Mouse (Mus musculus) kidney, adult 11 months (tissue): ENCODE results near the gene Rsbn1.

Source experiments
- DNase-seq: peaks from one replicate; pipeline ENCODE4 v3.0.0; 2022

Rsbn1 gene

DNA sequence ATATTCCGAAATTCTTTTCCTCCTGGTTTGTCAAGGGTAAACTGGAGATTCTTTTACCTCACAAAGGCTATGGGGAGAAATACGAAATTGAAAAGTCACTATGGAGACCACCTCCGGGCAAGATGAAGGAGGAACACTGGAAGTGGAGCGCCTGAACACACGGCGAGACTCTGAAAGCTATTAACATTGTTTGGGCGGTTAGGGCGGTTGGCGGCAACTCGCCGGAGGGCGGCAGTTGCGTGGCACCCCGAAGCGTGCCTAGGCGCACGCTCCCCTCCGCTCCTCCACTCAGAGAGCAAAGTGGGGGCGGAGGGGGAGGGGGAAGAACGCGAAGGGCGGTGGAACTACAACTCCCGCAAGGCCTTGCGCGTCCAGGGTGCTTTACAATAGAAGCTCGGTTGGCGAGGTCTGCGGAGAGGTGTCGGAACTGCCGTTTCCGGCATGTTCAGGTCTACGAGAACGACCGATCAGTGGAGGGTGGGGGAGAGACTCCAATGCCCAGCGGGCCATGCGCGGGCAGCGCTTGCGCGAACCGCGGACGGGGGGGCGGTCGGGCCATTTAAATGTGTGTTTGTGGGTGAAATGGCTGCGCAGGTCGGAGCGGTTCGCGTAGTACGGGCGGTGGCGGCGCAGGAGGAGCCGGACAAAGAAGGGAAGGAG lies at the start of gene Rsbn1:
Rsbn1 (plus strand) TSS at position 111 of the 660 bp plus-strand sequence.
- peak; percentile 99 for DNase-seq

DNA sequence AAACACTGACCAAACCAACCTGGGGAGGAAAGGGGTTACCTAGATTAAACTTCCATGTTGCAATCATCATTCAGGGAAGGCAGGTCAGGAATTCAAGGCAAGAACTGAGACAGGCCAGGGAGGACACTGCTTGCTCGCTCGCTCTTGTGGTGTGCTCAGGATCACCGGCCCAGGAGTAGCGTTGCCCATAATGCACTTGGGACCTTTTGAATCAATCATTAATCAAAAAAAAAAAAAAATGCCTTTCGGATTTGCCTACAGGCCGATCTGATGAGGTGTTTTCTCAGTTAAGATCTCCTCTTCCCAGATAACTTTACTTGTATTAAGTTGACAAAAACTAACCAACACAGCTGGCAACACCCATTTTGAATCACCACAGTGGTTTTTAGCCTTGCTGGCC lies 49.7 kb upstream of the Rsbn1 start:
- DNase-seq: peak; percentile 21

DNA sequence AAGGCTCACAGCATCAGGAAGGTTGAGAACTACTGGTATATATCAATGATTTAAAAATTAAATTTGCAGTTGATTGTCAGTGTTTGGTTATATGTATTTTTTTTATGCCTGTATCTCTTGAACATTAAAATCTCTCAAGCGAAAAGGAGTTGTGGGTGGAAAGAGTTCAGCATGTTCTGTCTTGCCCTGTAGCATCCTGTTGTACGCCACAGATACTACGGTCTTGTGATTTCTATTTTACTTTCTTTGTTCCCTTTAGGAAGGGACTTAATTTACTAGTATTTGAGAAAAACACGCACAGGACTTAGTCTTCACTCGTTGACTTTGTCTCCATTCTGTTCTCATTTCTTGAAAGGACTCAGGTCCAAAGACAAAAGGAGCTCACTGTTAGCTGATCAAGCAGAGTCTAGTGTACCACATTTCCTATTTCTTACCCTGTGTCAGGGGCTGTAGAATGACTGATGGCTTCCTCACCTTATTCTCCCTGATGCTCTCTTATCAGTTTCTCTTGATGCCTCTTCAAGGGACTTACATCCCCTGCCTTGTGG lies 46.4 kb upstream of the Rsbn1 start:
- DNase-seq: no peak

DNA sequence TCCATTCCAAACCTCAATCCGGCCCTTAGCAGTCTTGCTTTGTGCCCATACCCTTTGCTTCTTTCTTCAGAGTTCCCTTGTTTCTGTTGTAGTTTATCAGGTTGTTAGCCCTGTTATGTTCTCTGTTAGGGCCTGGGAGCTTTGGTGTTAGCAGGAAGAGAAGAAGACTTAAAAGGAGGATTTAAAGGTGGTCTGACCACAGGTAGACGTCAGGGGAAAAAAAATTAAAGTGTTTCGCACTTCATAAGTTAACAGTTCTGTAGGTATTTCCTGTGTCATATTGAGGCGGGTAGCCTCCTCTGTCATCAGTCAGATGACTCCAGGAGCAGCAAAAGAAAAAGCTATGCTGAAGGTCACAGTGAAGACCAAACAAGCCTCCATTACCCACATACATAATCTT lies 45.9 kb upstream of the Rsbn1 start:
- no peak for DNase-seq

DNA sequence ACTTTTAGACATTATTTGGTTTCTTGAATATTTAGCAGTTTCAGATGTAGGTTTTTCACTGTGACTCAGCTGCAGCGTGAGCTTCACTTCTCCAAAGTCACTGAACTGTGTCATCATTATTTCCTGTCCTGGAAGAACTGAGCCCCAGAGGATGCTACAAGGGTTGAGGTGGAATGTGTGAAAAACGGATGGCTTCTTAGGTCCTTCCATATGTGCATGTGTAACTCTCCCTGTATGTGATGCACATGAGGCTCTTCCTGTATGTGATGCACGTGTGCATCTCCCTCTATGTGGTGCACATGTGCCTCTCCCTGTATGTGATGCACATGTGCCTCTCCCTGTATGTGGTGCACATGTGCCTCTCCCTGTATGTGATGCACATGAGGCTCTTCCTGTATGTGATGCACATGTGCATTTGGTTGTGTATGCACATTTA lies 41.2 kb upstream of the Rsbn1 start:
- DNase-seq: no peak

DNA sequence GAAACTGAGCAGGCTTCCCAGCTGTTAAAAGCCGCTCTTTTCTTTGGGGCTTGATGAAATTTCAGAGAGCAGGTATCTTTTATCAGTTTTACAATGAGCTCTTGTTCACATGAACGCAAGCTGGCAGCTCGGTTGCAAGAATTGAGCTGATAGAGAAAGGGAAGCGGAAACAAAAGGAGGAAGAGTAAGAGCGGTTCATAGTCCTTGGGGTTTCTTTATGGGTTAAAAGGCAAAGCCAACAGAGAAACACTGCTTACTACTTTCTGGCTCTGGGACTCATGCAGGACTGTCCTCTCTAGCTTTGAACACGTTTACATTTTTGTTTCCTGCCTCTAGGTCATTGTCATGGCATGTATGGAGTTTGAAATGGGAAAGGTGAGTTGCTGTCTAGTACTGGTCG lies 39.6 kb upstream of the Rsbn1 start:
- no peak for DNase-seq

DNA sequence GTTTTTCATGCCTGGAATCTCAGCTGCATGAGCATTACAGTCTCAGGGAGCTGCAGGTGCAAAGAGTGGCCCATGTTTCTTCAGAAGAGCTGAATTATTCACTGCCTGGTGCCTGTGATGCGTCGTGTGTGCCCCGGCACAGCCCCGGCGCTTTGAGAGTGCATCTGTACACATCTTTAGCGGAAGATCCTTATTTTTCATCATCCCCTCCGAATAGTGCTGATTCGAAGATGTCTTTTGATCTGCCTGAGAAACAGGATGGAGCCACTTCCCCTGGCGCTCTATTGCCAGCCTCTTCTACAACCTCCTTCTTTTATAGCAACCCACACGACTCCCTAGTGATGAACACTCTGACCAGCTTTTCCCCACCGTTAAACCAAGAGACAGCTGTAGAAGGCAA lies 28.0 kb upstream of the Rsbn1 start:
- no peak for DNase-seq

DNA sequence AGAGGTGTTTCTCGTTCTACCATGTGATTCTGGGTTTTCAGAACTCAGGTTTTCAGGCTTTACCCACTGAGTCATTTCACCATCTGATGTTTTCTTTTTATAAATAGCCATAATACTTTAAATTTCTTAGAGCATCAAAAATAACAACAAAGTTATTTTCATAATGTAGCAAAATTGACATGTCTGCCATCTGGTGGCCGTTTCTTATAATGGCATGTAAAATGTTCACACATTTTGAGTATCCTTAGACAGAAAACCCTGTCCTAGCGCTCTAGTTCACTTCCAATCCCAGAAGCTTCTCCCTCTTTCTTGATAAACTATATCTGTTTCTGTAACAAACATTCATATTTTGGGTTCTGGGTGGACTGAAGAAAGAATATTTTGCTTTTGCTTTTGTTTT lies 26.3 kb upstream of the Rsbn1 start:
- DNase-seq: no peak

DNA sequence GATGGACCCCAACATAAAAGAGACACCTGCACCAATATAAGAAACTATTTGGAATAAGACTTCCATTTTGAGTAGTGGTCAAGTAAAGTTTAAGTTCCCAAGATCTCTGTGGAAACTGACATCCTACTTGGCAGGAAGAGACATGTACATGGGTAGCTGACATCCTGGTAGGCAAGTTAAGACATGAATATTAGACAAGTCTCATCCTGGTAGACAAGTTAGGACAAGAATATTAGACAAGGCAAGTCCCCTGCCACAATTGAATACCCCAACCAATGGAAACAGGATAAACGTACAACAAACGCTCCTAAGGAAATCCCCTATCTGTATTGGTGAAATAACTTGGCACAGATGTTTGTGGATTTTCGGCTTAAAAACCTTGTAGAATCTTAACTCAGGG lies 20.5 kb upstream of the Rsbn1 start:
- no peak for DNase-seq

DNA sequence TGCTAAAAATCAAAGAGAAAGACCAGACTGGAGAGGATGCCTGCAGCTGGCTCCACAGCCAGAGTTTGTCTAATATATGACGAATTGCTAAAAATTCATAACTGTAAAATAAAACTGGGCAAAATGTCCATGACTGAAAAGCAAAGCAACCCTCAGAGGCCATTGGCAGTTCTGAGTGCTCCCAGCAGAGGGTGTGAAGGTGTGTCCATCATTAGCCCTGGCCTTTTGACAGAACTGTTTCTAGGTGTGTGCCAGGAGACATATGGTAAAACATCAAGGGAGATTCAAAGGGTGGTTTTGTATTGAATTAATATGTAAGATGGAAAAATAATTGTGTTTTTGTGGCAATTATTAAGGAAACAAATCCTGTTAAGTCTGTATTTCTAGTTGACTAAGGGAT lies 9.2 kb upstream of the Rsbn1 start:
- no peak for DNase-seq

DNA sequence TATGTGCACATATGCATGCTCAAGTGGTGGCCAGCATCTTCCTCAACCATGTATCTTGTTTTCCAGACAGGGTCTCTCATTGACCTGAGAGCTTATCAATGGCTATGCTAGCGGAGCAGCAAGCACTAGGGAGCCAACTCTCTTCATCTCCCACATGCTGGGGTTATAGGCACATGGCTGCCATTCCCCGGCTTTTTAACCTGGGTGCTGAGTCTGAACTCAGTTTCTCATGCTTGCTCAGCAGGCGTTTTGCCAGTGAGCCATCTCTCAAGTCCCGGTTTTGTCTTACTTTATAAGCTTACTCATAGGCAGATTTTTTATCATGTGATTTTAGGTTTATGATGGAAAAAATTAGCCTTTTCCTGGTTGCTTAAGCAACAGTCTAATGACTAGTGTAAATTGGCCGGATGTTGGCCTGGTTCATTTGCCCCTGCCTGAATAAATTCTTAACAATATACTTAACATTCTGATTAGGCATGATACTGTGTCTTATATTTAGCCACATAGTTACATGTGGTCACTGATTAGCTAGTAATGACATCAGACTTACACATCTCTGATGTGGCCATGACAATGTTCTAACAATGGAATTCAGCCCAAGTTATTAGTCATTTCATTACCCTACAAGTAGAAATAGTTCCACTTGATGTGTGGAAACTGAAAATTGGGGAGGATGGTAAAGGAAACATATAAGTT lies 6.4 kb upstream of the Rsbn1 start:
- DNase-seq: no peak

DNA sequence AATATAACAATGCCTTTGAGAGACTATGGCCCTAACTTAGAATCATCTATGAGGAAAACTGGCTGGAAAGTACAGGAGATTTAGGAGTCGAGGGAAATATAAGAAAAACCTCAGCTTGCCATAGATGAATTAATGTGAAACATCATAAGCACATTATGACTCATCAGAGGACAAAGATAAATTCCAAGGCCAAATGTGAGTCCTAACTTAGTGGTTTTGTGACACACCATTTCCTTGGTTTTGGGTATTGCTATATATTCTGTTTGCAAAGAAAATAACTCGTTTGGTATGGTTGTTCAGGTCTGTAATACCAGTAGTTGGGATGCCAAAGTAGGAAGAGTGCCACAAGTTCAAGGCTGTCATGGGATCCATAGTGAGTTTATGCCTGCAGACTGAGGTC lies 5.1 kb upstream of the Rsbn1 start:
- no peak for DNase-seq

DNA sequence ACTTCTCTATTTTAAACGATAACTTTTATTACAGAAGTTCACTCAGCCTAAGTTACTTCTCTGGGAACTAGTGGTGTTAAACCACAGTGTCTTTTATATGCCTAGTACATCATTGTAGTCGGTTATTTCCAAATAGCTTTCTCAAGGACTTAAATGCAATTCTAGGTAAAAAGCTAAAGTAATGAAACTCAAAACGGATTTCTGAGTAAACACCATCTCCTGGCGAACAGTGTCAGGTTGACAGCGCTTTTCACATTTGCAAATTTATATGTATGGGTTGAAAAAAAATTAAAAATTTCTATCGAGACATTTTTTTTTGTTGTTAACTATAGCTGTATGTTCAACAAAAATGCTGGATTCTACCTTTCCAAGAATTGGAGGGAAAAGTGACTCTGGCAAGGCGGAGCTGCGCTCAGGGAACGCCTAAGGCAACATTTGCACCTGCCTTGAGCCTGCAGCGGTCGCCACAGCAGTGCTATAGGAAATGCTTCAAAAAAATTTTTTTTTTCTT lies 414 bp upstream of the Rsbn1 start:
- DNase-seq: no peak

DNA sequence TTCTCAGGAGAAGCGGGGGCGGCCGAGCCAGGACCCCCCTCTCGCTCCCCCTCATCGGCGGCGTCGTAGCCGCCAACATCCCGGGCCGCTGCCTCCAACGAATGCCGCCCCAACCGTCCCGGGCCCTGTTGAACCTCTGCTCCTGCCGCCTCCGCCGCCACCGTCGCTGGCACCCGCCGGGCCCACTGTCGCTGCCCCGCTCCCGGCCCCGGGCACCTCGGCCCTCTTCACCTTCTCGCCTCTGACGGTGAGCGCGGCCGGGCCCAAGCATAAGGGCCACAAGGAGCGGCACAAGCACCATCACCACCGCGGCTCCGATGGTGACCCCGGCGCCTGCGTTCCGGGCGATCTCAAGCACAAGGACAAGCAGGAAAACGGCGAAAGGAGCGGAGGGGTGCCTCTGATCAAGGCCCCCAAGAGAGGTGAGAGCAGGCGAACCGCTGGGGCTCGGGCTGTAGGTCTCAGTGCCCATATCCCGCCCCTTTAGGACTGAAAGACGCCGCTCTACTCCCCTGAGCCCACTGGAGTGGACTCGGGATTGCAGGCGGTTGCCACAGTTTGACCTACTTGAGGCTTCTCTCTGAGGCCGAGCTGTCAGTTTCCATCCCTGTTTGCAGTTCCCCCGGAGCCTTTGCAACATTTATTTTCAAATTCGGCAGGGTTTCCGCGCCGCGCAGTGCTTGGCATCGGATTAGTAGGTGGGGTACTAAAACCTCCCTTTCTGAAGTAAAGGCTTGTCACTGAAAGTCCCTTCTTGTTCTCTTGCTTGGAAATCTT lies 1.0 kb downstream of the Rsbn1 start:
- peak; percentile 44 for DNase-seq

DNA sequence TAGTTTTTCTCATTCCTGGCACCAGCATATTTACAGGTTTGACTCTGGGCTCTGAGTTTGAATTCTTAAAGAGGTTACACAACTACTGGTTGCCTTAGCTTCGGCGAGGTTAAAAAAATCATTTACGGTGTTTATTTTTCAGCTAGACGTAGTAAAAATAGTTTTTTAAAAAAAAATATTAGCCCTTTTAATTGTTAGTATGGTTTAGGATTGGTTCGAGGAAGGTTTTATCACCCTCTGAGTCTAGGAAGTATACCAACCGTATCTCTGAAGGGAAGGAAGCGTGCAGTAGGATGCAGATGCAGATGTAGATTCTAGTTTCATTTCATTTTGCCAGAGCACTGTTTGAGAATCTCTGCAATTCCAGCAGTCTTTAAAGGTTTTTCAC lies 1.6 kb downstream of the Rsbn1 start:
- DNase-seq: no peak

DNA sequence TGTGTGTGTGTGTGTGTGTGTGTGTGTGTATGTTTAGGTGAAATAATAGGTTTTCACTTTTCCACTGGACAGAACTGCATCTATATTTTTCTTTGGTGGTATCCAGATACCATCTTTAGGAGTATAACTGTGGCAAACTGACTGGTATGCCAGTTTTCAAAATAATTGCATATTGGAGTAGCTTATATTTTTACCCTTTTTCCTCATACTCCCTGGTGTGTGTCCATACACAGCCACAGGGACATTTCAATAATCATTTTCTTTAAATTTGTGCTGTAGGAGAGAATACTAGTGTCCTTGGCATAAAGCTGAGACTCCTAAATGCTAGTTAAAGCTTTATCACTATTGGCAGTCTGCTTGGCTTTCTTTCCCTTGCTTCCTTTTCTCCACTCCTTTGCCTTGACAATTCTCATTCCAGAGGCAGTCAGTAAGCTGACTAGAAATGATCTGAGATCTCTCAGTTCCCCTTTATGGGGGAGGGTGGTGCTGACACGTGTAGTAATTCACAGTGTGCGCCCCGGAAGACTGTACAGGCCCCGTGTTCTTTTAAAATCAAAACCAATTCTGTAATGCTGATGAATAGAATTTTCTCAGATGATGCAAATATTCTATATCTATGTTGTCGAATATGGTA lies 2.4 kb downstream of the Rsbn1 start:
- DNase-seq: no peak

DNA sequence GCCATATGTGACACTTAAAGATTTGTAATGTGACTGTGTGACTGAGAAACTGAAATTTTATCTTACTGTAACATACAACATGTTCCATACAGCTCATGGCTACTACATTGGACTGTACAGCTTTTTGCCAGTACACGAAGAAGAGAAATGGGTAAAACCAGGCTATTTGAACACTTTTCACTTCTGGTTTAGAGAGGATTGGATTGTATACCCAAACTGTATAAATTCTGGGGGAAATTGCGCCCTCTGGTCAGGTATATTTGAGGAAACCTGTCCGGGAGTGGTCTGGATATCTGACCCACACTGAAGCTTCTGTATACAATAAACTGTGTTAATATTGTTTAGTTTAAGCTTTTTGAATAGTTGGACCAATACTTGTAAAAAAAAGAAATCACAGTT lies 2.9 kb downstream of the Rsbn1 start:
- DNase-seq: no peak

DNA sequence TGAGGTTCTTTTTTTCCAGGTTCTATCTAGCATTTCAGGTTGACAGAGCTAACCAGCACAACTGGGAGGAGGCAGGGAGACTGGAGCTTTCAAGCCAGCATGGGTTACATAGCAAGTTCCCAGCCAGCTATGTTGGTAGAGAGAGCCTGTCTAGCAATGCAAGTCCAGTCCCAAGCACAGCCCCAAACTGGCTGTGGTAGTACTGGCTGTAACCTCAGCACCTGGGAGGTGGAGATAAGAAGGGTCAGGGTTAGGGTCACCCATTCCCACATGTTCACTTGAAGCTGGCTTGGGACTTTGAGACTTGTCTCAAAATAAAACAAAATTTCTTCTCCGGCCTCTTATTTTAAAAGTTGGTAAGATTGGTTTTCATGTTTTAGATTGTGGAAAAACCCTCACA lies 6.2 kb downstream of the Rsbn1 start:
- DNase-seq: no peak

DNA sequence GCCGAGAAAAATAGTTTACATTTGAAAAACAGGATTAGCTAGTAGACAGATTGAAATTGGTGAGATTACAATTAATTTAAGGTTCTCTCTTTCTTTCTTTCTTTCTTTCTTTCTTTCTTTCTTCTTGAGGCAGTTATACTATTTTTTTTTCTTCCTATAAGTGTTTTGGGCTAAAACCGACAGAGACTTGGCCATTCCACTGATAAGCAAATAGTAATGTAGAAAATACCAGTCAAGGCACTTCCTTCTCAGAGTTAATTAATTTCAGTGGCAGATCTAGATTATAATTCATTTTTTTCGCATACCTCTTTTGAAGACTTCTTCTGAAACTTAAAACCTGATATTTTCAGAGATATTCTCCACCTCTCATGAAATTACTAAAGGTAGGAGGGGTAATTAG lies 11.4 kb downstream of the Rsbn1 start:
- no peak for DNase-seq

DNA sequence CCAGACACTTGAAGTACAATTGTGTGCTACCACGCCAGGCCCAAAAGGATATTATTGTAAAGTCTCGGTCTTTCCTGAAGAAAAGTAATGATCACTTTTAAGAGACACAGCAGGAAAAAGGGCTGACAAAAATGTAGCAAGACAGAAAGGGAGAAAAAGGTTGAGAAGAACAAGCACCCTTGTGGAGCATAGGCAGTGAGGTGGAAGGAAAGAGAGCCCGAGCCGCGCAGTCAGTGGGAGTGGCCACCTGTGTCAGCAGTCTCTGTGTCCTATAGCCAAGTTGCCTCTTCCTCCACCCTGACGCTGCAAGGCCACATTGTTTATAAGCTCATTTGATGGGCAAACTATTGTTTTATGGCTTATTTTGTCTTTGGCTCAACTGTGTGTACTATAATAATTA lies 13.6 kb downstream of the Rsbn1 start:
- no peak for DNase-seq

DNA sequence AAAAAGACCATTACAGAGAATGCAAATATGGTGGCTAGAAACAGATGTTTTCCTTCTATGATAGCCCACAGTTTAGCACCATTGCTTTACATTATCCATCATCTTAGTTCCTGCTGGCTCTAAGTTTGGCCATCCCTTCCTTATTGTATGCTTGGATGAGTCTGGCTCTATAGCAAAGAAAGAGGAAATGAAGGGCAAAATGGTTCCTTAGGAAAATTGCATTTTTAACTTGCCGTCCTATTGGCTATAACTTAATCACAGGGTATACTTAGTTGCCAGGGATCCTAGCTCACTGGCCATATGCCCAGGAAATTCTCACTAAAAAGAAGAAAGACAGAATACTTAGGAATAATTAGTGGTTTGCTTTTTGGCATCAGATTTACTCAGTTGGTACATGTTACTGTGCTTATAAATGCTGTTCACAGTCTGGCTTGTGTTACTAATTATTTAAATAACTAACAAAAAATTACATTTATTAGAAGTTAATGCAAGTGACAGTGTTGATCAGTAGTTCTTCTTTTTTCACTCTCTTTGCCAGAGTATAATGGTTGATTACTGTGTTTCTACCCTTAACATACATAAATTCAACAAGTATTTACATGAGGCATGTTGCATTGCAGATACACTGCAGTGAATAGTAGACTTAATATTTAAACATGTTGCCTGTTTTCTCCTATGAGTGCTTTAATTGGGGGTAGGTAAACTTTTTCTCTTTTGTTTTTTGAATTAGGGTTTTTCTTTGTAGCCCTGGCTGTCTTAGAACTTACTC lies 31.1 kb downstream of the Rsbn1 start:
- no peak for DNase-seq

DNA sequence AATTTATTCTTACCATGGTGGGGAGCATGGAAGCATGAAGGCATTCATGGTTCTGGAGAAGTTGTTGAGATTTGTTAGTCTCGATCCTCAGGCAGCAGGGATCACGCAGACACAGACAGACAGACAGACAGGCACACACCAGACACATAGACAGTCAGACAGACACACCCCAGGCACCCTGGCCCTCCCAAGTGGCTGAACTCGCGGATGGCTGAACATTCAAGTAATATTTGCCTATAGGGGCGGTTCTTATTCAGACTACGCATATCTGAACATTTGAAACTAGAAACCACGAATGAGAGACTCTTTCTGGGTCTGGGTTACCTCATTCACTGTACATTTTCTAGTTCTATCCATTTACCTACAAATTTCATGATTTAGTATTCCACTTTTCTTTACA lies 34.7 kb downstream of the Rsbn1 start:
- DNase-seq: no peak
